Mouse (Mus musculus) midbrain, embryonic 13.5 days (tissue): ENCODE measurements around the gene Sfi1. TPM values are rescaled to one million over a fixed set of nuclear protein-coding genes. Genes with fewer than 3 reads are reported as not detected.
"Not testable (repeated sequence)": the region's sequence is repeated elsewhere in the genome, so short reads cannot be mapped to it uniquely, and the experiment has no call there.

Source experiments
- ATAC-seq: fragments of 200-750 bp; cut with Nextera tagmentation; 2 replicates; pipeline ENCODE4 v1.8.0; 2017; ENCODE audit warnings: mild to moderate bottlenecking, moderate TSS enrichment, moderate library complexity
- H3K27ac ChIP-seq: fragments of 300-500 bp; sonication (generic); 2 replicates; pipeline ENCODE4 v1.5.1; 2015; ENCODE audit warnings: inconsistent platforms, mild to moderate bottlenecking, moderate library complexity
- H3K27me3 ChIP-seq: fragments of 300-500 bp; sonication (generic); 2 replicates; pipeline ENCODE4 v1.6.1; 2015; ENCODE audit warnings: mild to moderate bottlenecking, inconsistent platforms
- H3K36me3 ChIP-seq: fragments of 300-500 bp; sonication (generic); 2 replicates; pipeline ENCODE4 v1.6.1; 2015; ENCODE audit warnings: mild to moderate bottlenecking, inconsistent platforms
- H3K4me1 ChIP-seq: fragments of 300-500 bp; sonication (generic); replicated peaks from 2 replicates; pipeline ENCODE4 v1.6.1; 2015; ENCODE audit warnings: inconsistent platforms
- H3K4me2 ChIP-seq: fragments of 300-500 bp; sonication (generic); replicated peaks from 2 replicates; pipeline ENCODE4 v1.6.1; 2015; ENCODE audit warnings: moderate library complexity, mild to moderate bottlenecking, inconsistent platforms
- H3K4me3 ChIP-seq: fragments of 300-500 bp; sonication (generic); replicated peaks from 2 replicates; pipeline ENCODE4 v1.5.1; 2015; ENCODE audit warnings: mild to moderate bottlenecking, inconsistent platforms
- H3K9ac ChIP-seq: fragments of 300-500 bp; sonication (generic); replicated peaks from 2 replicates; pipeline ENCODE4 v1.6.1; 2015; ENCODE audit warnings: mild to moderate bottlenecking, inconsistent platforms
- H3K9me3 ChIP-seq: fragments of 300-500 bp; sonication (generic); 2 replicates; pipeline ENCODE4 v1.6.1; 2016; ENCODE audit warnings: mild to moderate bottlenecking, inconsistent platforms
- WGBS: fragments of 180-500 bp; shearing (Covaris S2); methylation state at CpG from one replicate; pipeline ENCODE4 v1.1.7; 2015; 5-methylcytosine and 5-hydroxymethylcytosine counted together
- polyA plus RNA-seq: library from polyadenylated mRNA; unstranded; fragments of >200 nt; fragmentation: Nextera tagmentation; extraction: Ambion mirVana; gene quantifications from 2 replicates; pipeline ENCODE4 v1.2.1, GENCODE M21; 2015

Sfi1 gene
- polyA plus RNA-seq, 1 experiment from 2014 or later: 17.9 TPM

- no peak overlapping the region for H3K9ac ChIP-seq
Observed at GRCm38 (mm10) chr11:3106154-3106553, 87.1 kb downstream of the Sfi1 start.

GRCm38 (mm10) chr11:3105261-3105731 is 88.0 kb downstream of the Sfi1 start:
- Histone ChIP-seq H3K4me1 (no peaks in the 10 kb centered on the region), H3K36me3 (no peaks in the 10 kb centered on the region), H3K9me3 (peaks cover 71% of the 10 kb centered on the region), H3K9ac (no peak overlapping the region), H3K27ac (no peak overlapping the region), H3K27me3 (no peaks in the 10 kb centered on the region), H3K4me2 (no peak overlapping the region), H3K4me3 (no peak overlapping the region)
- 94% methylated on average over 21 of the region's 21 CpGs for WGBS
- no peak for ATAC-seq

More at GRCm38 (mm10) chr11:3106154-3106553, 87.1 kb downstream of the Sfi1 start:
- H3K27me3 ChIP-seq: no peaks in the 10 kb centered on the region
- 86% methylated on average over 3 of the region's 3 CpGs for WGBS
- peaks cover 72% of the 10 kb centered on the region for H3K9me3 ChIP-seq
- no peak overlapping the region for H3K27ac ChIP-seq
- no peak overlapping the region for H3K4me2 ChIP-seq
- no peak for ATAC-seq
- no peaks in the 10 kb centered on the region for H3K4me1 ChIP-seq
- H3K4me3 ChIP-seq: no peak overlapping the region
- no peaks in the 10 kb centered on the region for H3K36me3 ChIP-seq

GRCm38 (mm10) chr11:3104501-3105260 is 88.6 kb downstream of the Sfi1 start:
- not testable (repeated sequence) for H3K4me2 ChIP-seq, H3K4me1 ChIP-seq, H3K4me3 ChIP-seq, H3K27ac ChIP-seq, H3K9ac ChIP-seq, H3K27me3 ChIP-seq, H3K36me3 ChIP-seq, ATAC-seq
- WGBS: 85% methylated on average over 20 of the region's 20 CpGs
- peaks cover 75% of the 10 kb centered on the region for H3K9me3 ChIP-seq

GRCm38 (mm10) chr11:3103619-3104164 is 89.6 kb downstream of the Sfi1 start:
- Histone ChIP-seq H3K9me3 (peaks cover 68% of the 10 kb centered on the region), H3K36me3 (no peaks in the 10 kb centered on the region), H3K9ac (no peak overlapping the region), H3K27me3 (no peaks in the 10 kb centered on the region), H3K4me1 (no peaks in the 10 kb centered on the region), H3K27ac (no peak overlapping the region), H3K4me2 (no peak overlapping the region), H3K4me3 (no peak overlapping the region)
- ATAC-seq: no peak
- WGBS: 66% methylated on average over 7 of the region's 7 CpGs

- not testable (repeated sequence) for H3K4me1 ChIP-seq, ATAC-seq, H3K27me3 ChIP-seq, H3K4me3 ChIP-seq, H3K9ac ChIP-seq, H3K4me2 ChIP-seq, H3K27ac ChIP-seq, H3K36me3 ChIP-seq
- WGBS: 69% methylated on average over 7 of the region's 7 CpGs
- H3K9me3 ChIP-seq: peaks cover 59% of the 10 kb centered on the region
Observed at GRCm38 (mm10) chr11:3102626-3103025, 90.6 kb downstream of the Sfi1 start.

GRCm38 (mm10) chr11:3101875-3102494 is 91.3 kb downstream of the Sfi1 start:
- no peak overlapping the region for H3K27ac ChIP-seq
- peaks cover 58% of the 10 kb centered on the region for H3K9me3 ChIP-seq
- no peaks in the 10 kb centered on the region for H3K4me1 ChIP-seq
- WGBS: 71% methylated on average over 10 of the region's 10 CpGs
- H3K27me3 ChIP-seq: no peaks in the 10 kb centered on the region
- no peak overlapping the region for H3K4me2 ChIP-seq
- no peaks in the 10 kb centered on the region for H3K36me3 ChIP-seq
- no peak overlapping the region for H3K9ac ChIP-seq
- ATAC-seq: 0 out of 2 replicates have a peak, but pooled peaks have one; percentile 55
- H3K4me3 ChIP-seq: no peak overlapping the region

- H3K9me3 ChIP-seq: peaks cover 52% of the 10 kb centered on the region
- H3K27me3 ChIP-seq: no peaks in the 10 kb centered on the region
- H3K4me1 ChIP-seq: no peaks in the 10 kb centered on the region
- 76% methylated on average over 25 of the region's 25 CpGs for WGBS
- no peak for ATAC-seq
- H3K4me2 ChIP-seq: no peak overlapping the region
- H3K27ac ChIP-seq: no peak overlapping the region
- no peak overlapping the region for H3K9ac ChIP-seq
- no peaks in the 10 kb centered on the region for H3K36me3 ChIP-seq
- no peak overlapping the region for H3K4me3 ChIP-seq
Observed at GRCm38 (mm10) chr11:3101072-3101874, 92.0 kb downstream of the Sfi1 start.

- H3K4me3 ChIP-seq, H3K4me1 ChIP-seq, H3K27me3 ChIP-seq, H3K9ac ChIP-seq, H3K36me3 ChIP-seq, ATAC-seq, H3K4me2 ChIP-seq, H3K27ac ChIP-seq: not testable (repeated sequence)
- peaks cover 46% of the 10 kb centered on the region for H3K9me3 ChIP-seq
- 75% methylated on average over 12 of the region's 12 CpGs for WGBS
Observed at GRCm38 (mm10) chr11:3100066-3100645, 93.1 kb downstream of the Sfi1 start.

Other genes starting within 250 kb of the Sfi1 start
- gene Eif4enif1, start 8.9 kb upstream of the Sfi1 start, polyA plus RNA-seq: 54.4 and 55.6 TPM in 2 replicates
- gene Drg1, start 73.0 kb upstream of the Sfi1 start, polyA plus RNA-seq: 261 and 285 TPM in 2 replicates
- 94.6 and 106 TPM in 2 replicates for gene Patz1, start 95.4 kb upstream of the Sfi1 start, polyA plus RNA-seq
- 24.2 and 25.1 TPM in 2 replicates for gene Pik3ip1, start 136.9 kb upstream of the Sfi1 start, polyA plus RNA-seq
- gene Limk2, start 215.7 kb upstream of the Sfi1 start, polyA plus RNA-seq: 134 and 138 TPM in 2 replicates